Mouse (Mus musculus) liver, embryonic 14.5 days (tissue): ENCODE measurements around the gene Iqsec1.

ENCODE experiments used
- CTCF ChIP-seq: IDR thresholded peaks from 2 replicates; pipeline ENCODE4 v1.5.1; 2016; ENCODE audit warnings: antibody characterized with exemption, low read depth, control low read depth
- EP300 ChIP-seq: IDR thresholded peaks from 2 replicates; pipeline ENCODE4 v1.6.1; 2016; ENCODE audit warnings: antibody characterized with exemption, low read depth

DNA sequence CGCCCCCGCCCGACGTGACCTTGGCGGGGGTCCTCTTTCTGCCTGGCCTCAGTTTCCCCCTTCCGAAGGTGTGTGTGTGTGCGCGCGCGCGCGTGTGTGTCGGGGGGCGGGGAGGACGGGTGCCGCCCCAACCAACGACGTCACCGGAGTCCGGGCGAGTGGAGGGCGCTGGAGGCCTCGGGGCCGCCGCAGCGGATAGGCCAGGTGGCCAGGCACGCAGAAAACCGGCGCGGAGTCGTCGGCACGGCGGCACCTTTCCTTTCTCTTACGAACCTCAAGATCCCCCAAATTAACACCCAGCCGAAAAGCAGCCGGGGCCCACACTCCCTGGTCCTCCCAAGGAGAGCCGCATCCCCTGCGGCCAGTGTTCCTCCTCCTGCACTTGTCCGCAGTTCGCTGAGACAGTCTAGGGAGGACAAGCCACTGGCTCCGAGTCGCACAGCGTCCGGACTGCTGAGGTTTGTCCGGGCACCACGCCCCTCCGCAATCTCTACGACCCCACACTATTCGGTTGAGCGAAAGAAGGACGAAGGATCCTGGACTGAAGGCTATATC, 251.7 kb downstream of the Iqsec1 start:
- TF ChIP-seq CTCF (no peak), EP300 (no peak)
